Mouse (Mus musculus) testis, adult 2 months (tissue): ENCODE results near the gene Vkorc1l1. TPM values are rescaled to one million over a fixed set of nuclear protein-coding genes. Genes with fewer than 3 reads are reported as not detected.

Experiments
- H3K27ac ChIP-seq: fragments of 200-500 bp; 2 replicates; pipeline ENCODE4 v1.5.1; 2012; ENCODE audit warnings: low read depth, low read length; ENCODE audit not compliant: control insufficient read depth, insufficient read depth
- H3K27me3 ChIP-seq: fragments of 200-500 bp; 2 replicates; pipeline ENCODE4 v1.6.1; 2012; ENCODE audit warnings: mild to moderate bottlenecking, low read length, moderate library complexity; ENCODE audit not compliant: control insufficient read depth, insufficient read depth
- H3K36me3 ChIP-seq: fragments of 200-500 bp; 2 replicates; pipeline ENCODE4 v1.6.1; 2012; ENCODE audit warnings: mild to moderate bottlenecking, low read length; ENCODE audit not compliant: control insufficient read depth, insufficient read depth
- H3K4me1 ChIP-seq: fragments of 200-500 bp; 2 replicates; pipeline ENCODE4 v1.6.1; 2012; ENCODE audit warnings: low read length; ENCODE audit not compliant: control insufficient read depth, insufficient read depth
- H3K4me3 ChIP-seq: fragments of 200-500 bp; 2 replicates; pipeline ENCODE4 v1.5.1; 2012; ENCODE audit warnings: low read depth, mild to moderate bottlenecking, low read length, moderate library complexity, mixed read lengths; ENCODE audit not compliant: control insufficient read depth
- CTCF ChIP-seq: fragments of 200-500 bp; IDR thresholded peaks from 2 replicates; pipeline ENCODE4 v1.5.1; 2012; ENCODE audit warnings: low read depth, mild to moderate bottlenecking, inconsistent platforms, low read length, moderate library complexity; ENCODE audit not compliant: control insufficient read depth, insufficient read depth, insufficient replicate concordance
- POLR2A ChIP-seq: fragments of 200-500 bp; IDR thresholded peaks from 2 replicates; pipeline ENCODE4 v1.6.1; 2012; ENCODE audit warnings: low read depth, mild to moderate bottlenecking, inconsistent platforms, low read length, moderate library complexity; ENCODE audit not compliant: control insufficient read depth
- polyA plus RNA-seq: library from polyadenylated mRNA; depleted of rRNA; stranded (reverse); fragments of >200 nt; gene quantifications from 2 replicates; pipeline ENCODE4 v1.2.3, GENCODE M21; 2012

Vkorc1l1 gene
- polyA plus RNA-seq, 1 experiment = 19.9 TPM

- no peak for TF ChIP-seq POLR2A
- TF ChIP-seq CTCF = no peak
- H3K4me3 ChIP-seq = no peak overlapping the region
- H3K36me3 ChIP-seq = no peaks in the 10 kb centered on the region
- H3K27ac ChIP-seq = no peak overlapping the region
- H3K4me1 ChIP-seq = no peaks in the 10 kb centered on the region; the same call in 1 of the 2 replicates
- H3K27me3 ChIP-seq = no peaks in the 10 kb centered on the region
These were observed 50.1 kb downstream of the Vkorc1l1 start for GRCm38 (mm10) chr5:129991898-129992297.

DNA sequence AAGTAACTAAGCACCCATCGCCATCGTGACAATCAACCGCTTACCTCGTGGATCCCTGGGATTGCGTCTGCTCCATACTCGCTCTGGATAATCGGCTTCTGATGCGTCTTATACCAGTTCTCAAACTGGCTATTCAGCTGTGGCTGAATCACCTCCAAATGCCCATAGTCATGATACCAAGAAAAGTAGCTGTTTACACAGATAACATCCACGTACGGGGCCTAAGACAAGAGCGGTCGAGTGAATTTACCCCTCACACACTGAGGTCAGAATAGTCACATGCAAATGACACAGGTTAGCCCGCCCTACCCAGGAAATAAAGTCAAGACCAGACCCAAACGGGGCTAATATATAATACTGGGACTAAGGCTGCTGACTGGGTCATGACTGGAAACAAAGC is 51.6 kb downstream of the Vkorc1l1 start:
- Histone ChIP-seq H3K27ac (no peak overlapping the region), H3K4me1 (peaks cover 5% of the 10 kb centered on the region), H3K27me3 (no peaks in the 10 kb centered on the region), H3K4me3 (no peak overlapping the region), H3K36me3 (no peaks in the 10 kb centered on the region)
- TF ChIP-seq CTCF = no peak
- TF ChIP-seq POLR2A = no peak

DNA sequence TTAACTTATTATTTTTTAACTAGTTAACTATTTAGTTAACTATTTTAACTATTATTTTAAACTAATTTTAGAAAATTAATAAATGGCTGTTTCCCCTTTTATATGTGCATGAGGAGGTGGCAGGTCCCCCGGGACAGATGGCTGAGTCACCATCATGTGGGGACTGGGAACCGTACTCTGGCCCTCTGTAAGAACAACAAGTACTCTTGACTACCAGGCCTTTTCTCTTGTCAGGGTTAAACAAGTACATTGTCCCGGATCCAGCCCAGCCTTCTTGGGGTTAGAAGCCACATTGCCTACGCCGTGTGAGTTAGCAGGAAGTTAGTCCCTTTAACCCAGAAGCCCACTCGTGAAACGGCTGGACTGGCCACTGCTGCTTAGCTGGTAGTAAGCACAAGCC is 53.2 kb downstream of the Vkorc1l1 start:
- no peak for TF ChIP-seq CTCF
- no peak for TF ChIP-seq POLR2A
- H3K27me3 ChIP-seq = no peaks in the 10 kb centered on the region

GRCm38 (mm10) chr5:129997700-129998099 is 55.9 kb downstream of the Vkorc1l1 start:
- TF ChIP-seq POLR2A (no peak), CTCF (no peak)
- H3K27ac ChIP-seq = no peak overlapping the region
- peaks cover 11% of the 10 kb centered on the region for H3K4me1 ChIP-seq
- H3K4me3 ChIP-seq = peak overlapping the region; percentile 65
- H3K36me3 ChIP-seq = no peaks in the 10 kb centered on the region
- H3K27me3 ChIP-seq = no peaks in the 10 kb centered on the region

More for the DNA sequence above, 53.2 kb downstream of the Vkorc1l1 start:
- no peak overlapping the region for H3K4me3 ChIP-seq
- H3K36me3 ChIP-seq = no peaks in the 10 kb centered on the region
- peaks cover 5% of the 10 kb centered on the region for H3K4me1 ChIP-seq
- H3K27ac ChIP-seq = no peak overlapping the region

GRCm38 (mm10) chr5:129999097-129999496 is 57.3 kb downstream of the Vkorc1l1 start:
- Histone ChIP-seq H3K36me3 (no peaks in the 10 kb centered on the region), H3K27me3 (0 out of 2 replicates have a peak, but pooled peaks cover 3% of the 10 kb centered on the region), H3K4me1 (peaks cover 17% of the 10 kb centered on the region), H3K4me3 (no peak overlapping the region), H3K27ac (no peak overlapping the region)
- peak; percentile 78; the same call in 1 of the 2 replicates for TF ChIP-seq CTCF
- TF ChIP-seq POLR2A = no peak

DNA sequence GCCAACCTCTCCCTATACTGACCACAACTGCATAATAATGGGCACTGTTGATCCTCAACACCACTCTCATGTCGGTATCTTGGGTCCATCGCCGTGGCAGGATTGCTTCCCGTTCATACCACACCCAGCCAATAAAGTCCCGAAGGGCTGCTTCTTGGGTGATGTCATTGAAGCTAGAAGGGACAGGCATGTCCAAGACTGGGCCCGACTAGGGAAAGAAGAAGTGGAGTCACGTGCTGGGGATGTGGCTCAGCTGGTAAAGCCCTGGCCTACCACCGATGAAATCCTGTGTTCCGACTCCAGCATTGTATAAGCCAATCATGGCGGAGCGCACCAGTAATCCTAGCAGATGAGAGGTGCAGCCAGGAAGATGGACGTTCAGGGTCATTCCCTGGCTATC is 59.0 kb downstream of the Vkorc1l1 start:
- Histone ChIP-seq H3K36me3 (no peaks in the 10 kb centered on the region), H3K27me3 (0 out of 2 replicates have a peak, but pooled peaks cover 3% of the 10 kb centered on the region)
- TF ChIP-seq POLR2A (no peak), CTCF (no peak)

GRCm38 (mm10) chr5:130001356-130001987 is 59.7 kb downstream of the Vkorc1l1 start:
- Histone ChIP-seq H3K4me1 (peaks cover 17% of the 10 kb centered on the region), H3K36me3 (no peaks in the 10 kb centered on the region), H3K27ac (no peak overlapping the region), H3K27me3 (0 out of 2 replicates have a peak, but pooled peaks cover 3% of the 10 kb centered on the region), H3K4me3 (peak overlapping the region; percentile 9)
- no peak for TF ChIP-seq CTCF
- TF ChIP-seq POLR2A = no peak

More for the DNA sequence above, 59.0 kb downstream of the Vkorc1l1 start:
- Histone ChIP-seq H3K4me1 (peaks cover 17% of the 10 kb centered on the region), H3K4me3 (no peak overlapping the region), H3K27ac (no peak overlapping the region)
